Mouse (Mus musculus) gastrocnemius, adult 2 months (tissue): ENCODE data around the gene Pltp. TPM values are rescaled to one million over a fixed set of nuclear protein-coding genes. Genes with fewer than 3 reads are reported as not detected.

Source experiments
- DNase-seq: peaks from one replicate; pipeline ENCODE4 v3.0.0; 2022
- H3K27ac ChIP-seq: fragments of 200-600 bp; 2 replicates; pipeline ENCODE4 v1.8.1; 2022; ENCODE audit warnings: mild to moderate bottlenecking
- H3K4me3 ChIP-seq: fragments of 200-600 bp; 2 replicates; pipeline ENCODE4 v1.8.1; 2022; ENCODE audit warnings: mild to moderate bottlenecking, moderate library complexity
- CTCF ChIP-seq: fragments of 200-600 bp; IDR thresholded peaks from 2 replicates; pipeline ENCODE4 v1.8.1; 2022; ENCODE audit warnings: antibody characterized with exemption, mild to moderate bottlenecking, moderate library complexity
- intact Hi-C: fragments of 180-260 bp; cut with DNase I; formaldehyde crosslinking; loops from one replicate; pipeline ENCODE4 v1.15.1; 2025
- total RNA-seq, 2 experiments: library from RNA; stranded (reverse); gene quantifications; 2 replicates each; pipeline ENCODE4 v1.2.3; 2021

Pltp gene
- total RNA-seq, 2 experiments from 2014 or later = 11.4 to 20.1 TPM

- TF ChIP-seq CTCF = no peak
- intact Hi-C loops = no loop called here
- H3K4me3 ChIP-seq = no peak overlapping the region
- no peak overlapping the region for H3K27ac ChIP-seq
- no peak for DNase-seq
Observed at GRCm38 (mm10) chr2:164829090-164829489, 28.4 kb downstream of the Pltp start.

- Histone ChIP-seq H3K4me3 (no peak within 1 kb of the TSS), H3K27ac (no peak within 1 kb of the TSS)
- TF ChIP-seq CTCF = no peak
- intact Hi-C loops = no loop called here
- no peak for DNase-seq
Observed at GRCm38 (mm10) chr2:164828437-164828836, 29.1 kb downstream of the Pltp start, which contains the start of gene Spata25. Spata25 (minus strand) TSS chr2:164828537.

- no peak for TF ChIP-seq CTCF
- no peak for DNase-seq
- no peak overlapping the region for H3K27ac ChIP-seq
- H3K4me3 ChIP-seq = no peak overlapping the region
- intact Hi-C loops = no loop called here
Observed at GRCm38 (mm10) chr2:164827146-164827850, 30.2 kb downstream of the Pltp start.

- DNase-seq = no peak
- H3K4me3 ChIP-seq = no peak overlapping the region
- intact Hi-C loops = no loop called here
- no peak for TF ChIP-seq CTCF
- H3K27ac ChIP-seq = no peak overlapping the region
Observed at GRCm38 (mm10) chr2:164825521-164825920, 32.0 kb downstream of the Pltp start.

GRCm38 (mm10) chr2:164823969-164824368, 33.5 kb downstream of the Pltp start:
- Histone ChIP-seq H3K4me3 (peak overlapping the region; percentile 92), H3K27ac (no peak overlapping the region; the same call in 1 of the 2 replicates)
- intact Hi-C loops = loop anchor here (2.0 kb wide), 1 partner anchor 17 kb away; no protein-coding TSS in a partner anchor
- TF ChIP-seq CTCF = no peak
- no peak for DNase-seq

GRCm38 (mm10) chr2:164823181-164823585, 34.3 kb downstream of the Pltp start:
- TF ChIP-seq CTCF = no peak
- no peak for DNase-seq
- peak overlapping the region; percentile 88 for H3K27ac ChIP-seq
- intact Hi-C loops = loop anchor here (2.0 kb wide), 1 partner anchor 16 kb away; no protein-coding TSS in a partner anchor
- H3K4me3 ChIP-seq = peak overlapping the region; percentile 92

GRCm38 (mm10) chr2:164822636-164823165, 34.8 kb downstream of the Pltp start, which contains the start of gene Zswim1:
Zswim1 (plus strand) TSS chr2:164822686.
- intact Hi-C loops = loop anchor here (2.0 kb wide), 1 partner anchor 16 kb away; no protein-coding TSS in a partner anchor
- peak; percentile 99 for DNase-seq
- TF ChIP-seq CTCF = no peak; the same call in 1 of the 2 replicates
- Histone ChIP-seq H3K27ac (peak within 1 kb of the TSS; percentile 88), H3K4me3 (peak within 1 kb of the TSS; percentile 92)

- Histone ChIP-seq H3K4me3 (no peak overlapping the region), H3K27ac (no peak overlapping the region)
- intact Hi-C loops = no loop called here
- no peak for DNase-seq
- no peak for TF ChIP-seq CTCF
Observed at GRCm38 (mm10) chr2:164821060-164821459, 36.5 kb downstream of the Pltp start.

- H3K27ac ChIP-seq = no peak overlapping the region
- TF ChIP-seq CTCF = no peak
- DNase-seq = no peak
- intact Hi-C loops = no loop called here
- H3K4me3 ChIP-seq = no peak overlapping the region
Observed at GRCm38 (mm10) chr2:164817703-164818102, 39.8 kb downstream of the Pltp start.

- intact Hi-C loops = no loop called here
- no peak for TF ChIP-seq CTCF
- no peak overlapping the region for H3K27ac ChIP-seq
Observed at GRCm38 (mm10) chr2:164817206-164817605, 40.3 kb downstream of the Pltp start.

GRCm38 (mm10) chr2:164815821-164816220, 41.7 kb downstream of the Pltp start:
- H3K4me3 ChIP-seq = no peak overlapping the region

More at GRCm38 (mm10) chr2:164817206-164817605, 40.3 kb downstream of the Pltp start:
- H3K4me3 ChIP-seq = no peak overlapping the region
- no peak for DNase-seq

GRCm38 (mm10) chr2:164815348-164815747, 42.2 kb downstream of the Pltp start:
- no peak for DNase-seq
- TF ChIP-seq CTCF = no peak
- intact Hi-C loops = no loop called here

More at GRCm38 (mm10) chr2:164815821-164816220, 41.7 kb downstream of the Pltp start:
- intact Hi-C loops = no loop called here
- no peak for DNase-seq
- H3K27ac ChIP-seq = no peak overlapping the region
- no peak for TF ChIP-seq CTCF

GRCm38 (mm10) chr2:164813557-164813956, 44.0 kb downstream of the Pltp start:
- intact Hi-C loops = no loop called here
- H3K4me3 ChIP-seq = no peak overlapping the region
- no peak overlapping the region for H3K27ac ChIP-seq
- no peak for TF ChIP-seq CTCF
- no peak for DNase-seq

More at GRCm38 (mm10) chr2:164815348-164815747, 42.2 kb downstream of the Pltp start:
- Histone ChIP-seq H3K27ac (no peak overlapping the region), H3K4me3 (no peak overlapping the region)
